Mouse (Mus musculus) heart, postnatal 25 days (tissue): Measurements from ENCODE around the gene Gm4707. TPM values are rescaled to one million over a fixed set of nuclear protein-coding genes. Genes with fewer than 3 reads are reported as not detected.
A peak's percentile ranks its signal among the peaks of the same experiment; 100 is the strongest.

Experiments
- DNase-seq: peaks from one replicate; pipeline ENCODE4 v3.0.0; 2022; ENCODE audit warnings: low spot score
- intact Hi-C: fragments of 180-260 bp; cut with DNase I; formaldehyde crosslinking; loops from one replicate; pipeline ENCODE4 v1.15.1; 2025
- total RNA-seq, 2 experiments: library from RNA; stranded (reverse); gene quantifications; 2 replicates each; pipeline ENCODE4 v1.2.3; 2021

Gm4707 gene
- 1 to 10 TPM; 1.0 to 1.5 TPM for total RNA-seq

GRCm38 (mm10) chr17:71459818-71460217 is at the start of gene Gm4707:
Gene Gm4707 (minus strand): TSS chr17:71459918.
- DNase-seq = no peak
- intact Hi-C loops = no loop called here

GRCm38 (mm10) chr17:71506832-71507231 is 47.1 kb upstream of the Gm4707 start:
- intact Hi-C loops = no loop called here
- no peak for DNase-seq

GRCm38 (mm10) chr17:71495784-71496183 is 36.1 kb upstream of the Gm4707 start:
- intact Hi-C loops = no loop called here
- DNase-seq = no peak

- intact Hi-C loops = no loop called here
- DNase-seq = no peak
Measured at GRCm38 (mm10) chr17:71491332-71491686, 31.6 kb upstream of the Gm4707 start.

- intact Hi-C loops = no loop called here
- no peak for DNase-seq
Measured at GRCm38 (mm10) chr17:71490666-71491331, 31.1 kb upstream of the Gm4707 start.

- no peak for DNase-seq
- intact Hi-C loops = no loop called here
Measured at GRCm38 (mm10) chr17:71489703-71490461, 30.2 kb upstream of the Gm4707 start.

- intact Hi-C loops = no loop called here
- DNase-seq = peak; percentile 9
Measured at GRCm38 (mm10) chr17:71486231-71486851, 26.6 kb upstream of the Gm4707 start.

GRCm38 (mm10) chr17:71485791-71486230 is 26.1 kb upstream of the Gm4707 start:
- intact Hi-C loops = no loop called here
- DNase-seq = no peak

GRCm38 (mm10) chr17:71484711-71485110 is 25.0 kb upstream of the Gm4707 start:
- no peak for DNase-seq
- intact Hi-C loops = no loop called here

- intact Hi-C loops = no loop called here
- no peak for DNase-seq
Measured at GRCm38 (mm10) chr17:71483418-71484060, 23.8 kb upstream of the Gm4707 start.

GRCm38 (mm10) chr17:71479381-71479901 is 19.7 kb upstream of the Gm4707 start:
- DNase-seq = no peak
- intact Hi-C loops = no loop called here

- no peak for DNase-seq
- intact Hi-C loops = no loop called here
Measured at GRCm38 (mm10) chr17:71477481-71477880, 17.8 kb upstream of the Gm4707 start.

- intact Hi-C loops = no loop called here
- no peak for DNase-seq
Measured at GRCm38 (mm10) chr17:71476346-71477020, 16.8 kb upstream of the Gm4707 start.

- intact Hi-C loops = loop anchor here (2.0 kb wide), 1 partner anchor 51 kb away; the partner anchor contains the start of gene Ndc80
- peak; percentile 56 for DNase-seq
Measured at GRCm38 (mm10) chr17:71475705-71476089, 16.0 kb upstream of the Gm4707 start.

- DNase-seq = peak; percentile 94
- intact Hi-C loops = loop anchor here (2.0 kb wide), 1 partner anchor 52 kb away; the partner anchor contains the start of gene Ndc80
Measured at GRCm38 (mm10) chr17:71474762-71475704, 15.3 kb upstream of the Gm4707 start, which contains the start of gene Smchd1. Gene Smchd1 (minus strand): TSS chr17:71475343.

- intact Hi-C loops = loop anchor here (2.0 kb wide), 1 partner anchor 53 kb away; the partner anchor contains the start of gene Ndc80
- no peak for DNase-seq
Measured at GRCm38 (mm10) chr17:71474128-71474527, 14.4 kb upstream of the Gm4707 start.

- DNase-seq = no peak
- intact Hi-C loops = no loop called here
Measured at GRCm38 (mm10) chr17:71471261-71471660, 11.5 kb upstream of the Gm4707 start.

- DNase-seq = no peak
- intact Hi-C loops = no loop called here
Measured at GRCm38 (mm10) chr17:71460312-71460711, 594 bp upstream of the Gm4707 start.
